8 mouse cellular contexts compared by ENCODE assay signal in the genomic region with DNA sequence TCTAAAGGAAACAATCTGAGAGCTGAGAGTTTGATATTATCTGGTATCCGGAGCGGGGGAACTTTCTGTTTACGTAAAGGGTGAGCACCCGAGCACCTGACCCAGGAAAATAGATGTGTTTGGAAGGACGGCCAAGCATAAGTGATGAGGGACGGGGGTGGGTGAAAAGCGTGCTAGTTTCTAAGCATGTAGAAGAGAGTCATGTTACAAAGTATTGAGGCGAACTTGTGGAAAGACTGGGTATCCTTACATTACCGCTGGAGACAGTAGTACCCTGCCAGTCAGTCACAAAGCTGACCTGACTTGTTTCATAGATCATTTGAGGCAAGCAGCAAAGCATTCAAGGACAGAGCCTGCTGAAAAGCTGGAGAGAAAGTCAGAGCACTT. TPM values are rescaled to one million over a fixed set of nuclear protein-coding genes. Genes with fewer than 3 reads are reported as not detected.
A peak's percentile ranks its signal among the peaks of the same experiment; 100 is the strongest.
DNase-seq lines count a peak whose midpoint lies in the region; ATAC-seq and TF ChIP-seq lines count a peak whose summit lies in the region.

No protein-coding gene starts in this region.

- TF ChIP-seq CTCF in heart, postnatal 0 days (IDR thresholded peaks at IDR 0.05; ENCODE audit: low read depth) = no peak

- no peaks in the 10 kb centered on the region for H3K27me3 ChIP-seq in heart, postnatal 0 days (ENCODE audit: control insufficient read depth, insufficient read depth, low read length)
- no peaks in the 10 kb centered on the region for H3K27me3 ChIP-seq in hindbrain, embryonic 13.5 days
- no peaks in the 10 kb centered on the region for H3K27me3 ChIP-seq in midbrain, embryonic 13.5 days

- H3K36me3 ChIP-seq in heart, postnatal 0 days (replicated peaks; ENCODE audit: control insufficient read depth, insufficient read depth, low read length) = no peaks in the 10 kb centered on the region; the same call in 1 of the 2 replicates
- peaks cover 14% of the 10 kb centered on the region for H3K36me3 ChIP-seq in hindbrain, embryonic 13.5 days
- peaks cover 16% of the 10 kb centered on the region for H3K36me3 ChIP-seq in midbrain, embryonic 13.5 days

- no peak for ATAC-seq in heart, postnatal 0 days (ENCODE audit: insufficient read depth, low read depth)
- no peak; the same call in 1 of the 2 replicates for ATAC-seq in hindbrain, embryonic 13.5 days (ENCODE audit: low FRiP score)
- ATAC-seq in midbrain, embryonic 13.5 days = no peak

- WGBS in heart, postnatal 0 days = under 1% methylated on average over 9 of the region's 9 CpGs
- 2% methylated on average over 9 of the region's 9 CpGs for WGBS in hindbrain, embryonic 13.5 days
- WGBS in midbrain, embryonic 13.5 days = under 1% methylated on average over 9 of the region's 9 CpGs

- H3K4me2 ChIP-seq in heart, postnatal 0 days (ENCODE audit: low read depth, low read length) = peak overlapping the region; percentile 93
- H3K4me2 ChIP-seq in hindbrain, embryonic 13.5 days = peak overlapping the region; percentile 74
- H3K4me2 ChIP-seq in midbrain, embryonic 13.5 days (replicated peaks) = peak overlapping the region; percentile 60

- peak overlapping the region; percentile 90 for H3K4me3 ChIP-seq in heart, postnatal 0 days (ENCODE audit: low read depth, low read length)
- peak overlapping the region; percentile 72 for H3K4me3 ChIP-seq in hindbrain, embryonic 13.5 days
- H3K4me3 ChIP-seq in midbrain, embryonic 13.5 days (replicated peaks) = peak overlapping the region; percentile 85

- H3K27ac ChIP-seq in heart, postnatal 0 days (ENCODE audit: low read depth) = peak overlapping the region; percentile 95
- H3K27ac ChIP-seq in hindbrain, embryonic 13.5 days = peak overlapping the region; percentile 96
- peak overlapping the region; percentile 97 for H3K27ac ChIP-seq in midbrain, embryonic 13.5 days

- intact Hi-C loops in heart, postnatal 10 days (cut with DNase I) = no loop called here

- H3K4me1 ChIP-seq in heart, postnatal 0 days (ENCODE audit: control insufficient read depth, insufficient read depth) = peaks cover 13% of the 10 kb centered on the region
- peaks cover 21% of the 10 kb centered on the region for H3K4me1 ChIP-seq in hindbrain, embryonic 13.5 days (replicated peaks)
- H3K4me1 ChIP-seq in midbrain, embryonic 13.5 days (replicated peaks) = peaks cover 22% of the 10 kb centered on the region

- no peak for TF ChIP-seq EP300 in heart, postnatal 0 days (IDR thresholded peaks at IDR 0.05; ENCODE audit: low read depth)

- H3K9ac ChIP-seq in heart, postnatal 0 days (replicated peaks; ENCODE audit: low read depth, low read length) = peak overlapping the region; percentile 96
- peak overlapping the region; percentile 96 for H3K9ac ChIP-seq in hindbrain, embryonic 13.5 days
- H3K9ac ChIP-seq in midbrain, embryonic 13.5 days (replicated peaks) = peak overlapping the region; percentile 98

- no peaks in the 10 kb centered on the region for H3K9me3 ChIP-seq in heart, postnatal 0 days (replicated peaks; ENCODE audit: control insufficient read depth, low read length)
- H3K9me3 ChIP-seq in hindbrain, embryonic 13.5 days = no peaks in the 10 kb centered on the region
- no peaks in the 10 kb centered on the region for H3K9me3 ChIP-seq in midbrain, embryonic 13.5 days

- peak; percentile 27 for DNase-seq in heart, postnatal 0 days (ENCODE audit: low spot score)
- no peak for DNase-seq in heart, postnatal 10 days
- DNase-seq in R1 (ENCODE audit: low read depth, low spot score) = peak; percentile 32
- no peak for DNase-seq in thymus, postnatal 4 days
- no peak for DNase-seq in ovary, adult 18-20 months (ENCODE audit: low spot score)
- no peak for DNase-seq in frontal cortex, postnatal 10 days (ENCODE audit: low spot score in 2 of 2)

RNA-seq across cellular contexts. Expression of gene Cep63, which starts 0.5 kb away (rescaled TPM):
- total RNA-seq in heart, postnatal 0 days (2014; rRNA removed; ENCODE audit: low replicate concordance) = 4.7 and 5.2 TPM in 2 replicates
- 40.4 and 45.3 TPM in 2 replicates for polyA plus RNA-seq in heart, postnatal 0 days (2015; fragmentation: Nextera tagmentation; extraction: Ambion mirVana)
- total RNA-seq in heart, postnatal 10 days (2021) = 10 to 100 TPM; 34.3 to 36.1 TPM
- 43.0 and 44.3 TPM in 2 replicates for polyA plus RNA-seq in hindbrain, embryonic 13.5 days (2015; fragmentation: Nextera tagmentation; extraction: Ambion mirVana)
- 48.3 and 51.6 TPM in 2 replicates for polyA plus RNA-seq in midbrain, embryonic 13.5 days (2015; fragmentation: Nextera tagmentation; extraction: Ambion mirVana)

RNA-seq across cellular contexts. Expression of gene Anapc13, which starts 0.7 kb away (rescaled TPM):
- 28.9 and 43.9 TPM in 2 replicates for total RNA-seq in heart, postnatal 0 days (2014; rRNA removed; ENCODE audit: low replicate concordance)
- polyA plus RNA-seq in heart, postnatal 0 days (2015; fragmentation: Nextera tagmentation; extraction: Ambion mirVana) = 322 and 335 TPM in 2 replicates
- 100 to 1,000 TPM; 305 TPM for total RNA-seq in heart, postnatal 10 days (2021)
- polyA plus RNA-seq in hindbrain, embryonic 13.5 days (2015; fragmentation: Nextera tagmentation; extraction: Ambion mirVana) = 194 and 200 TPM in 2 replicates
- polyA plus RNA-seq in midbrain, embryonic 13.5 days (2015; fragmentation: Nextera tagmentation; extraction: Ambion mirVana) = 179 and 203 TPM in 2 replicates

Comparison
In these comparisons a context has a peak if more than half of its experiments do, and no peak if none do; other contexts are left out.
1. DNase-seq: peak in heart, postnatal 0 days (single experiment) and R1 (single experiment); none in heart, postnatal 10 days (0 of 2), thymus, postnatal 4 days (single experiment), ovary, adult 18-20 months (single experiment) and frontal cortex, postnatal 10 days (0 of 2).
2. Peak in every context shown above with its lines, with median percentiles within 50 percentile points of each other: H3K27ac ChIP-seq, H3K4me2 ChIP-seq, H3K4me3 ChIP-seq and H3K9ac ChIP-seq.